Mouse (Mus musculus) midbrain, embryonic 13.5 days (tissue): ENCODE data around the gene Adcy2. TPM values are rescaled to one million over a fixed set of nuclear protein-coding genes. Genes with fewer than 3 reads are reported as not detected.

Source experiments
- ATAC-seq: fragments of 200-750 bp; cut with Nextera tagmentation; 2 replicates; pipeline ENCODE4 v1.8.0; 2017; ENCODE audit warnings: mild to moderate bottlenecking, moderate TSS enrichment, moderate library complexity
- H3K27ac ChIP-seq: fragments of 300-500 bp; sonication (generic); 2 replicates; pipeline ENCODE4 v1.5.1; 2015; ENCODE audit warnings: inconsistent platforms, mild to moderate bottlenecking, moderate library complexity
- H3K27me3 ChIP-seq: fragments of 300-500 bp; sonication (generic); 2 replicates; pipeline ENCODE4 v1.6.1; 2015; ENCODE audit warnings: mild to moderate bottlenecking, inconsistent platforms
- H3K36me3 ChIP-seq: fragments of 300-500 bp; sonication (generic); 2 replicates; pipeline ENCODE4 v1.6.1; 2015; ENCODE audit warnings: mild to moderate bottlenecking, inconsistent platforms
- H3K4me1 ChIP-seq: fragments of 300-500 bp; sonication (generic); replicated peaks from 2 replicates; pipeline ENCODE4 v1.6.1; 2015; ENCODE audit warnings: inconsistent platforms
- H3K4me2 ChIP-seq: fragments of 300-500 bp; sonication (generic); replicated peaks from 2 replicates; pipeline ENCODE4 v1.6.1; 2015; ENCODE audit warnings: moderate library complexity, mild to moderate bottlenecking, inconsistent platforms
- H3K4me3 ChIP-seq: fragments of 300-500 bp; sonication (generic); replicated peaks from 2 replicates; pipeline ENCODE4 v1.5.1; 2015; ENCODE audit warnings: mild to moderate bottlenecking, inconsistent platforms
- H3K9ac ChIP-seq: fragments of 300-500 bp; sonication (generic); replicated peaks from 2 replicates; pipeline ENCODE4 v1.6.1; 2015; ENCODE audit warnings: mild to moderate bottlenecking, inconsistent platforms
- H3K9me3 ChIP-seq: fragments of 300-500 bp; sonication (generic); 2 replicates; pipeline ENCODE4 v1.6.1; 2016; ENCODE audit warnings: mild to moderate bottlenecking, inconsistent platforms
- WGBS: fragments of 180-500 bp; shearing (Covaris S2); methylation state at CpG from one replicate; pipeline ENCODE4 v1.1.7; 2015; 5-methylcytosine and 5-hydroxymethylcytosine counted together
- polyA plus RNA-seq: library from polyadenylated mRNA; unstranded; fragments of >200 nt; fragmentation: Nextera tagmentation; extraction: Ambion mirVana; gene quantifications from 2 replicates; pipeline ENCODE4 v1.2.1, GENCODE M21; 2015

The Adcy2 gene
- polyA plus RNA-seq, 1 experiment from 2014 or later: 2.1 TPM

DNA sequence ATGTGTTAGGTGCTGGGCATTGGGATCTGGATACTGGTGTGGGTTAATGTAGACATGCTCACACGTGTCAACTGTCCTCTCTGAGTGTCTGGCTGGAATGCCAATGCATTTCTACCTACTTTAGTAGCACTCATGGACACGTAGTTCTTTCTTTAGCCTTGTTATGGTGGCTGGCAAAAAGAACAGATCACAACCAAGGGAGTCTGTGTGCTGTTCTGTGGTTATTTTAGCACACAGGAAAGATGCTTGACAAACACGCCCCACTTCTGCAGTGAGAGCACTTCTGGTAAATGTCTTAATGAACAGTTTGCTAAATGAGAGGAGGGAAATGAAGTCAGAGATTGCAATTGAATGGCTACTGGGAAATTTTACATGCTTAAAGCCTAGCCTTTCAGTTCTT, 151.1 kb downstream of the Adcy2 start:
- no peak overlapping the region for H3K4me2 ChIP-seq
- WGBS: 69% methylated on average over 3 of the region's 3 CpGs
- no peaks in the 10 kb centered on the region for H3K36me3 ChIP-seq
- H3K9ac ChIP-seq: no peak overlapping the region
- H3K27ac ChIP-seq: no peak overlapping the region
- H3K9me3 ChIP-seq: no peaks in the 10 kb centered on the region
- H3K4me3 ChIP-seq: no peak overlapping the region
- no peaks in the 10 kb centered on the region for H3K4me1 ChIP-seq
- no peaks in the 10 kb centered on the region for H3K27me3 ChIP-seq
- ATAC-seq: no peak

DNA sequence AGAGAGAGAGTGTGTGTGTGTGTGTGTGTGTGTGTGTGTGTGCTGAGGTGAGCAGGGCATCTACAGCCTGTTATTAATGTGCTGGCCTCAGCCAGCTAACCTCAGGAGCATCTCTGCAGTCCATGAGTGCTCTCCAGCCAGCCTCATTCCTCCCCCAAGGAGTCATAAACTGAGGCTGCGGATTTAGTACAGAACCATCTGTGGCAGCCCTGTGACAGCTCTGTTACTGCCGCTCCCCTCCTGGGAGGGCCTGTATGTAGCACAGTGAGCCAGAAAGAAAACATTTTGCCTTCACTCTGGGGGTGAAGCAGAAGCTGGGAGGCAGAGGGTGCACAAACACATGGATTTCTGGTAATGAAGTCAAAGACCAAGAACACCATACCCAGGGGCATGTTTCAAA, 159.8 kb downstream of the Adcy2 start:
- no peaks in the 10 kb centered on the region for H3K9me3 ChIP-seq
- no peaks in the 10 kb centered on the region for H3K4me1 ChIP-seq
- no peak overlapping the region for H3K9ac ChIP-seq
- H3K27ac ChIP-seq: no peak overlapping the region
- H3K36me3 ChIP-seq: no peaks in the 10 kb centered on the region
- no peaks in the 10 kb centered on the region for H3K27me3 ChIP-seq
- 61% methylated on average over 2 of the region's 2 CpGs for WGBS
- no peak for ATAC-seq
- no peak overlapping the region for H3K4me3 ChIP-seq
- H3K4me2 ChIP-seq: no peak overlapping the region

DNA sequence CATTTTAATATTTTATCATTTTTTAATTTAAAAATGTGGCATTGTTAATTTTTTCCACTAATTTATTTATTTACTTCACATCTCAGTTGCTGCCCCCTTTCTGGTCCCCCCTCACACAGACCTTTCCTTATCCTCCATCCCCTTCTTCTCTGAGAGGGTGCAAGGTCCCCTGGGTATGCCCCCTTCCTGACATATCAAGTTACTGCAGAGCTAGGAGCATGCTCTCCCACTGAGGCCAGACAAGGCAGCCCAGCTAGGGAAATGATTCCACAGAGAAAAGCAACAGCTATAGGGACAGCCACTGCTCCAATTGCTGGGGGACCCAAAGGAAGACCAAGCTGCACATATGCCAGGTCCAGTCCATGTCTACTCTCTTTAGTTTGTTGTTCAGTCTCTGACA, 163.2 kb downstream of the Adcy2 start:
- Histone ChIP-seq H3K9me3 (no peaks in the 10 kb centered on the region), H3K4me1 (no peaks in the 10 kb centered on the region), H3K4me3 (no peak overlapping the region), H3K9ac (no peak overlapping the region), H3K27me3 (no peaks in the 10 kb centered on the region), H3K36me3 (no peaks in the 10 kb centered on the region), H3K27ac (no peak overlapping the region), H3K4me2 (no peak overlapping the region)
- ATAC-seq: no peak

DNA sequence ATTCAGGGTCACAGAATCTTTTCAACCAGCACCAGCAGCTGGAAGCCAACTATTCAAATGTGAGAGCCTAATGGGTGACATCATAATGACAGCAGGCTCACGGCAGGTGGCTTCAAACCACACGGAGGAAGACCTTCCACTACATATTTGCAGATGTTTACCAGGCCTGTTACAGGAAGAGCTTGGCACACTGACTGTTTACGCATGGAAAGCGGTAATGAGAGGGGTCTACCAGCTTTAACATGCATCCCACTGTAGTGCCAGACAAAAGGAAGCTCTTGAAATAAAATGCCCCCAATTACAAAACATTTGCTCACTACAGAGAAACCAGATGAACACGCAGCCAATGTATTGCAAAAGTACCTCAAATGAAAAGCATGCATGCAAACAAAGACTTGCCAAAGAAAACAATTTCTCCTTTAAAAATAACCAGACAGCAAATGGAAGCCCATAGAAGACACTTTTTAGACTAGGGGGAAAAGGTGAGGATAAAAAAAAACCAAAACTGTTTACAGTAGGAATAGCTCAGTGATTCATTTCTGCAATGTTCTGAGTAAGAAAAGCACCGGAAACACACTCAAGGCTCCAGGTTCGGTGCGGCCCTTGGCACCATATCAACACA, 163.8 kb downstream of the Adcy2 start:
- H3K4me1 ChIP-seq: no peaks in the 10 kb centered on the region
- H3K9ac ChIP-seq: no peak overlapping the region
- no peak overlapping the region for H3K4me2 ChIP-seq
- H3K4me3 ChIP-seq: no peak overlapping the region
- no peak for ATAC-seq
- no peak overlapping the region for H3K27ac ChIP-seq
- 72% methylated on average over 8 of the region's 8 CpGs for WGBS
- H3K36me3 ChIP-seq: no peaks in the 10 kb centered on the region
- H3K27me3 ChIP-seq: no peaks in the 10 kb centered on the region
- H3K9me3 ChIP-seq: no peaks in the 10 kb centered on the region

DNA sequence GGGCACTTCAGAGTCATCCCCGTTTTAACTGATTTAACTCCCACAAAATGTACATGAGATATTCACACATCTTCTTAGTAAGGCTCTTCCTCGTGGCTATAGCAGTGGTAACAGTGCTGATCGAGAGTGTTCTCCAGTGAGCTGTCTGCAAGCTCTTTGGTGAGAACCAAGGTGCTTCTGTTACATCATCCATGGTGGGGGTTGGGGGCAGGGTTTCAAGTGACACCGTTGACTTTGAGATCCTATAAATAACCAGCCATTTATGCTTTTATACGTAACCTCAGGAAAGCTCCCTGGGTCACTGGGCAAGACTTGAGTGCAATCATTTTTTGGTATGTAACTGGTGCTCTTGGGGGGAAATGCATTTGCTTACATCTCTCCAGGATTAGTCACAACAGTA, 167.2 kb downstream of the Adcy2 start:
- Histone ChIP-seq H3K9me3 (no peaks in the 10 kb centered on the region; the same call in 1 of the 2 replicates), H3K4me2 (no peak overlapping the region), H3K4me3 (no peak overlapping the region), H3K27me3 (no peaks in the 10 kb centered on the region), H3K4me1 (no peaks in the 10 kb centered on the region), H3K9ac (no peak overlapping the region), H3K36me3 (no peaks in the 10 kb centered on the region), H3K27ac (no peak overlapping the region)
- ATAC-seq: no peak
- WGBS: 87% methylated on average over 5 of the region's 5 CpGs

DNA sequence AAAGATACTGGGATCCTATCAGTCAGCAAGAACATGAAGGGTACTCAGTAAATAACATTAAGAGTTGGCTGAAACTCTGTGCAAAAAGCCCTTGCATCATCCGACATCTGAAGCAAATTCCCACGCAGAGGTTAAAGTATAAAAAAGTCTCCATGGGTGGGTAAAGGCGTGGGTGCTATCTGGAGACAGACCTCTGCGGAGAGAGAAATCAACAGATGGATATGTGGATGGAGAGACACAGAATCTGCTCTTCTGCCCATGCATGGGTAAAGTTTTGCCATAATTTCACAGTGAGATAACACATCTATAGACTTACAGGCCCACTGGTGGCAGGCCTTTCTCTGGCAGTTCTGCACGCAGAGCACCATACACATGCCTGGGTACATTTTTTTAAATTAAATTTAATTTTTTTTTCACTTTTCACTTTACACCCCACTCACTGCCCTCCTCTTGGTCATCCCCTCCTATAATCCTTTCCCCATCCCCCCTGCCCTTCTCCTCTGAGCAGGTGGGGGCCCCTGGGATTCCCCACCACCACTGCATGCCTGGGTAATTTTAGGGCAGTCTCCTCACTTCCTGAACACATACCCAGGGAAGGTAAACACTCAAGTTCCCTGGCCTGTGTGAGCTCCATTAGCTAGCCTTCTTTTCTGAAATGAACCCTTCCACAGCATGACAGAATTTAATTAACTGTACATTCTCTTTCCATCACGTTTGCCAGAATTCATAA, 169.1 kb downstream of the Adcy2 start:
- no peaks in the 10 kb centered on the region for H3K4me1 ChIP-seq
- H3K4me3 ChIP-seq: no peak overlapping the region
- ATAC-seq: no peak
- H3K9me3 ChIP-seq: no peaks in the 10 kb centered on the region; the same call in 1 of the 2 replicates
- WGBS: 88% methylated on average over 6 of the region's 6 CpGs
- H3K9ac ChIP-seq: no peak overlapping the region
- H3K27me3 ChIP-seq: no peaks in the 10 kb centered on the region
- no peak overlapping the region for H3K27ac ChIP-seq
- no peaks in the 10 kb centered on the region for H3K36me3 ChIP-seq
- H3K4me2 ChIP-seq: no peak overlapping the region

DNA sequence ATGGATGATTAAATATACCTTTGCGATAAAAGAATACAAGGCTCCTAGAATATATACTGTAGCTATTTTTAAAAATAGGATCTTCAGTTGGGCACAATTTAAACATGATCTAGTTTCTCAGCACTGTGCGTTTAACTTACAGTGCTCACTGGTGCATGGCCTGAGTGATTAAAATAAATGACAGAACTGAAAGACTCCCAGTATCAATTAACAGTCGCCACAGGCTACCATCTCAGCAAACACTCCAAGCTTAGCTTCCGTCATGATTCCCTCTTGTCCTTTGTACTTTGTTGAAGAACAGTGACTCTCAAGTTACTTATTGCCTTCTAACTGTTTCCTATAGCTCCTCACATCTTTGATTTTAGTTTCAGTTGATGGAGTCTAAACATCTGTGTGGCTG, 170.9 kb downstream of the Adcy2 start:
- no peak for ATAC-seq
- H3K27ac ChIP-seq: no peak overlapping the region
- no peak overlapping the region for H3K4me2 ChIP-seq
- no peaks in the 10 kb centered on the region for H3K27me3 ChIP-seq
- no peaks in the 10 kb centered on the region for H3K36me3 ChIP-seq
- no peak overlapping the region for H3K9ac ChIP-seq
- WGBS: 83% methylated on average over 4 of the region's 4 CpGs
- no peak overlapping the region for H3K4me3 ChIP-seq
- no peaks in the 10 kb centered on the region for H3K4me1 ChIP-seq
- no peaks in the 10 kb centered on the region; the same call in 1 of the 2 replicates for H3K9me3 ChIP-seq

DNA sequence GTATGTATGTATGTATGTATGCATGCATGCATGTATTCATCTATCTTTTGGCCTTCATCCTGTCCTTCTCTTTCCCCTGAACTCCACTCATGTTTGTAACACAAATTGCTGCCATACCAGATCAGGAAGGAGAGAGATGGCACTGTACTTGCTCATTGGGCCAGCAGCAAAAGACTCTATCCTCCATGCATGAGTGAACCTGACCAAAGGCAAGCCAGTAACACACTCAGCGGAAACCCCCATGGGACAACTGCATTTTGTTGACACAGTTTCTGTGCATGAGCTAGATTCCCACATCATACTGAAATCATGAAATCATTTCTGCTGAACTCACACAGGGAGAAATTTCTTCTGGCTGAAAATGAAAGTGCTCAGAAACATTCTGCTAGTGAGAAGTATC, 172.9 kb downstream of the Adcy2 start:
- no peak overlapping the region for H3K4me2 ChIP-seq
- H3K27ac ChIP-seq: no peak overlapping the region
- WGBS: 88% methylated on average over 1 of the region's 1 CpGs
- no peak overlapping the region for H3K4me3 ChIP-seq
- H3K9ac ChIP-seq: no peak overlapping the region
- H3K27me3 ChIP-seq: no peaks in the 10 kb centered on the region
- no peaks in the 10 kb centered on the region for H3K4me1 ChIP-seq
- no peaks in the 10 kb centered on the region; the same call in 1 of the 2 replicates for H3K9me3 ChIP-seq
- ATAC-seq: no peak
- H3K36me3 ChIP-seq: no peaks in the 10 kb centered on the region

DNA sequence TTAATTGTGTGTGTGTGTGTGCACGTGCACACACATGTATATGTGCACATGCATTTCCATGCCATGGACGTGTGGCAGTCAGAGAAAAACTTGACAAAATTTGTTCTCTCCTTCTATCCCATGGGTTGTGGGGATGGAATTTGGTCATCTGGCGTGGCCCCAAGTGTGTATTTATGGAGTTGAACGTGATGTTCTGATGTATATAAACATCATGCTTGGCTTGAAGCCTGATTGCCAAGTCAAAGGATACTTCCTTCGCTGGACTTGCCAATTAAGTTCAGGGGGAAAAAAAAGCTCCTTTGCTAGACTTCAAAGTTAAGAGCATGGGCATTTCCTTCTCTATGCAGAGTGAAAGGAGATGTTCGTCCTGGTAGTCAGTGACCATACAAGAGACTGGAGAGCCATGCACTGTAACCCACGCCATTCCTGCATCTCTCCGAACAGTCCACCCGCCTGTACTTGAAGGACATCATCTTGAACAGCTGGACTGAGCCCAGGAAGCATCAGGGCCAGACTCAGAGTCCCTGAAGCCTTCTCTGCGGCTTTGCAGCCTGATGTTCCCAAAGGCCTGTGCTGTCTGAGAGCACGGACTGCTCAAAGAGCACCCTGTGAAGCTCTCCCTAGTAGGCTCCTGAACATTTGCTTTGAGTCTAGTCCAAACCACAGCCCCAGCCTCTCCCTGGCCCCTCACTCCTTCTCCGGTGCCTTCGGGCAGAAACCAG, 178.3 kb downstream of the Adcy2 start:
- 89% methylated on average over 13 of the region's 13 CpGs for WGBS
- Histone ChIP-seq H3K4me1 (no peaks in the 10 kb centered on the region), H3K4me3 (no peak overlapping the region), H3K27me3 (no peaks in the 10 kb centered on the region), H3K27ac (no peak overlapping the region), H3K9me3 (no peaks in the 10 kb centered on the region), H3K36me3 (no peaks in the 10 kb centered on the region), H3K4me2 (no peak overlapping the region), H3K9ac (no peak overlapping the region)
- no peak for ATAC-seq

DNA sequence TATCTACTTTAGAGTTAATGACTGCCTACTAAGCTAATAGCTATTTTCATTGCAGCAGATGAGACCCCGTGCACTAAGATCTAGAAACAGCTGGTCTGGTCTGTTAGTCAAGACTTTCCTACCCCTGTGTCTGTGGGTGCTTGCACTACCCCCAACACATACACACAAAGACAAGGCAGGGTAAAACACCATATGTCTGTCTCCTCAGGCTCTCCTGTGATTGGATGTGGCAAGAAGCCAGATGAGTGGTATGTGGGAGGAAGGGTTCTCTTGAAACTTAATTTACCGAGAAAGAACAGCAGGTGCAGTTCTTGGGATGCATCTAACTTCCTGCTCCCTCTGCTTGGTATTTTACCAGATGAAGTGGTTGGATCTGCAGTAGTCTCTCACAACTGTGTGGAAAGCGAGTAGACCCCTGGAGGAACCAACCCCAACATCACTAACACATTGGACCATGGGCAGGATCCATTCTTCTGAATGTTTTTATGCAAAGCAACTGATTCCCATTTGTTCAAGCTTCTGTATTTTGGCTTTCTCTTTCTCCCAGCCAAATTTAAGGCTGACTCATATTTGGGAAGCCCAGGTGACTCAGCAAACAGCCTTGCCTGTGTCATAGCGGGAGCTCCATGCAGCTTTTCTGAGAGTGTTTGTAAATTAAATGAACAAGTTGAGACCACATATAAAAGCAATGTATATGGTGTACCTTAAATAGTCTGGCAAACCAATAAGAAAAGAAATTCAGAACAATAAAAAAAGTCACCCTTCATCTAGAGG, 183.4 kb downstream of the Adcy2 start:
- Histone ChIP-seq H3K4me3 (no peak overlapping the region), H3K4me1 (no peaks in the 10 kb centered on the region), H3K4me2 (no peak overlapping the region), H3K27ac (no peak overlapping the region), H3K36me3 (no peaks in the 10 kb centered on the region), H3K27me3 (no peaks in the 10 kb centered on the region), H3K9ac (no peak overlapping the region), H3K9me3 (no peaks in the 10 kb centered on the region)
- no peak for ATAC-seq
- WGBS: 83% methylated on average over 4 of the region's 4 CpGs

DNA sequence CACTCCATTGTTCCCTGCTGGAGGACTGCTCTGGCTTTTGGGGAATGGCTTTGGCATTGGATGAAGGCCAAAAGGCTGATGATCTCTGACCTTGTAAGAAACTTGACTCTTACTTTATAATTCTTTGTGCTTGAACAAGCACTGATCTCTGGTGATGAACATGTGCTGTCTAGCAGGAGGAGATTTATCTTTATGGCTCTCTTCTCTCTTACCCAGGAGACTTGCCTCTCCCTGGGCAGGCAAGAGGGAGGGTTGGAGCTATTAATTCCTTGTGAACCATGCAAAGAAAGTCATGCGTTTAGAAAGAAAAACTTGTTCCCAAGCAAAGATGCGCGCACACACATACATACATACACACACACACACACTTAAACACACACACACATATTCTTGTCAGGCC, 188.2 kb downstream of the Adcy2 start:
- no peak overlapping the region for H3K4me3 ChIP-seq
- H3K9me3 ChIP-seq: no peaks in the 10 kb centered on the region
- no peaks in the 10 kb centered on the region for H3K27me3 ChIP-seq
- no peaks in the 10 kb centered on the region for H3K36me3 ChIP-seq
- 92% methylated on average over 3 of the region's 3 CpGs for WGBS
- H3K27ac ChIP-seq: no peak overlapping the region
- H3K9ac ChIP-seq: no peak overlapping the region
- H3K4me2 ChIP-seq: no peak overlapping the region
- ATAC-seq: no peak
- H3K4me1 ChIP-seq: no peaks in the 10 kb centered on the region

DNA sequence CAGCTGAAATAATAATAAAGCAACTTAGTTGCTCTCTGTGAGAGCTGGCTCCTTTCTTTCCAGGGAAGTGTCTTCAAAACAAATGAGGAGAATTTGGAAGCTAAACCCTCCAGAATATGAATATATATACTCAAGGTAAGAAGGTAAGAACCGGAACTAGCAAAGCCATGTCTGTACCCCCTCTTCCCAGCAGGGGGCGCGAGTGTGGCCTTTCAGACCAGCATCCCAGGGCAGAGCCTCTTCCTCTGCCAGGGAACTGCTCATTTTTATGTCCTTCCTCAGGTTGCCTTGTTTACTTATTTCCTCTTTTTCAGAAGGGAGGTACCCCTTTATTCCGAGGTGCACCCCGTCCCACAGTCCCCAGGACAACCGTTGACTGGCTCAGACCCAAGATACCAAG, 199.6 kb downstream of the Adcy2 start:
- WGBS: 63% methylated on average over 6 of the region's 6 CpGs
- no peak for ATAC-seq

More for the DNA sequence above, 199.6 kb downstream of the Adcy2 start:
- Histone ChIP-seq H3K4me3 (no peak overlapping the region), H3K9ac (no peak overlapping the region), H3K27me3 (no peaks in the 10 kb centered on the region), H3K36me3 (no peaks in the 10 kb centered on the region), H3K9me3 (no peaks in the 10 kb centered on the region), H3K4me1 (no peaks in the 10 kb centered on the region), H3K4me2 (no peak overlapping the region), H3K27ac (no peak overlapping the region)
